Mouse (Mus musculus) gastrocnemius, postnatal 25 days (tissue): ENCODE measurements around the gene Mcm9. TPM values are rescaled to one million over a fixed set of nuclear protein-coding genes. Genes with fewer than 3 reads are reported as not detected.
"Not testable (repeated sequence)": the region's sequence is repeated elsewhere in the genome, so short reads cannot be mapped to it uniquely, and the experiment has no call there.

ENCODE experiments used
- DNase-seq: peaks from one replicate; pipeline ENCODE4 v3.0.0; 2022
- total RNA-seq, 2 experiments: library from RNA; stranded (reverse); gene quantifications; 1 replicate in 1 of 2; 2 replicates in 1 of 2; pipeline ENCODE4 v1.2.3; 2021

The Mcm9 gene
- total RNA-seq, 2 experiments from 2014 or later: 1.3 to 1.5 TPM

- no peak for DNase-seq
Measured at GRCm38 (mm10) chr10:53499518-53499917, 130.7 kb downstream of the Mcm9 start.

GRCm38 (mm10) chr10:53495349-53495748 is 134.9 kb downstream of the Mcm9 start:
- DNase-seq: not testable (repeated sequence)

DNA sequence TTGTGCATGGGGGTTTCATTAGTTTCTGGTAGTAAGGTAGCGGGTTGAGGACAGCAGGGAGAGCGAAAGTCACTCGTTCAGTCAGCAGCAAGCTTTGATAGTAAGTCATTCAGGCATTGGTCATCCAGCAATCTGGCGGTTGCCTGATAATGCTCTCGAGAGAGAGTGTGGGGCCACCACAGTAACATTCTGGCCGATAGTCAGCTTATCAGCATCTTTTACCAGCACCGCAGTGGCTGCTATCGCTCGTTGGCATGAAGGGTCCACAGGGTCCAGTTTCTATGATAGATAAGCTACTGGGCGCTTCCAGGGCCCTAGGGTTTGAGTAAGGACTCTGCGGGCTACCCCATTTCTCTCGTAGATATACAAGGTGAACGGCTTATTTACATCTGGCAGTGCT is 136.3 kb downstream of the Mcm9 start:
- DNase-seq: no peak

Other genes with a start within 250 kb of the Mcm9 start
- gene Asf1a, start 33.7 kb downstream of the Mcm9 start, total RNA-seq: 10 to 100 TPM; 16.7 to 17.2 TPM
- under 1 TPM; 0.38 TPM for gene Fam184a, start 120.7 kb upstream of the Mcm9 start, total RNA-seq